Mouse (Mus musculus) megakaryocyte, adult 5-6 weeks (primary cell): ENCODE measurements around the gene Slc29a1. TPM values are rescaled to one million over a fixed set of nuclear protein-coding genes. Genes with fewer than 3 reads are reported as not detected.

Source experiments
- ATAC-seq: 2 replicates; pipeline ENCODE4 v1.8.0; 2016; ENCODE audit warnings: mild to moderate bottlenecking, inconsistent platforms; ENCODE audit not compliant: poor library complexity, severe bottlenecking
- total RNA-seq, 2 experiments: library from RNA; stranded (forward) in 1 of 2; stranded (reverse) in 1 of 2; fragments of 153-499, 151-499 nt in 1 of 2; fragments of 221-1000, 200-1000 nt in 1 of 2; gene quantifications; 2 replicates each; pipeline versions ENCODE4 v1.2.3 to v1.2.4; 2015 to 2017

Slc29a1 gene
- total RNA-seq, 2 experiments from 2014 or later: 23.8 to 32.6 TPM

GRCm38 (mm10) chr17:45572103-45573086 lies 27.0 kb downstream of the Slc29a1 start:
- ATAC-seq: peak; percentile 47

GRCm38 (mm10) chr17:45569999-45570398 lies 29.4 kb downstream of the Slc29a1 start:
- no peak for ATAC-seq

- ATAC-seq: no peak
These were observed 30.4 kb downstream of the Slc29a1 start for GRCm38 (mm10) chr17:45568990-45569389.

GRCm38 (mm10) chr17:45567162-45567601 lies 32.2 kb downstream of the Slc29a1 start:
- ATAC-seq: no peak

GRCm38 (mm10) chr17:45566360-45567161 lies 32.8 kb downstream of the Slc29a1 start:
- ATAC-seq: no peak

GRCm38 (mm10) chr17:45566031-45566359 lies 33.4 kb downstream of the Slc29a1 start:
- no peak for ATAC-seq

- no peak for ATAC-seq
These were observed 34.3 kb downstream of the Slc29a1 start for GRCm38 (mm10) chr17:45565103-45565502.

GRCm38 (mm10) chr17:45564531-45565084 lies 34.8 kb downstream of the Slc29a1 start:
- ATAC-seq: no peak

GRCm38 (mm10) chr17:45563655-45564530 lies 35.5 kb downstream of the Slc29a1 start, which contains the start of gene Slc35b2:
Gene Slc35b2, plus strand, starts transcription at chr17:45563874.
- ATAC-seq: peak; percentile 93

- no peak for ATAC-seq
These were observed 36.2 kb downstream of the Slc29a1 start for GRCm38 (mm10) chr17:45563216-45563615.

- ATAC-seq: no peak
These were observed 39.5 kb downstream of the Slc29a1 start for GRCm38 (mm10) chr17:45559732-45560525.

- ATAC-seq: no peak
These were observed 41.2 kb downstream of the Slc29a1 start for GRCm38 (mm10) chr17:45557998-45558862.

- ATAC-seq: no peak
These were observed 42.1 kb downstream of the Slc29a1 start for GRCm38 (mm10) chr17:45557246-45557824.

GRCm38 (mm10) chr17:45556514-45557245 lies 42.7 kb downstream of the Slc29a1 start:
- peak; percentile 44 for ATAC-seq

- ATAC-seq: no peak
These were observed 43.3 kb downstream of the Slc29a1 start for GRCm38 (mm10) chr17:45556107-45556489.

GRCm38 (mm10) chr17:45555452-45556106 lies 43.8 kb downstream of the Slc29a1 start, which contains the start of gene Nfkbie:
Gene Nfkbie, plus strand, starts transcription at chr17:45555703.
- peak; percentile 75 for ATAC-seq

- ATAC-seq: no peak
These were observed 45.0 kb downstream of the Slc29a1 start for GRCm38 (mm10) chr17:45554420-45554819.
